Mouse (Mus musculus) limb, embryonic 10.5 days (tissue): Measurements from ENCODE around the gene Ppp4c. TPM values are rescaled to one million over a fixed set of nuclear protein-coding genes. Genes with fewer than 3 reads are reported as not detected.

Experiments used
- DNase-seq: peaks from one replicate; pipeline ENCODE4 v3.0.0-alpha.2; 2017; ENCODE audit warnings: low spot score
- H3K27ac ChIP-seq: fragments of 300-500 bp; sonication (generic); 2 replicates; pipeline ENCODE4 v1.5.1; 2016; ENCODE audit warnings: mild to moderate bottlenecking
- H3K27me3 ChIP-seq: fragments of 300-500 bp; sonication (generic); 2 replicates; pipeline ENCODE4 v1.6.1; 2016; ENCODE audit warnings: low read depth, mild to moderate bottlenecking; ENCODE audit not compliant: poor library complexity, severe bottlenecking
- H3K36me3 ChIP-seq: fragments of 300-500 bp; sonication (generic); 2 replicates; pipeline ENCODE4 v1.6.1; 2016; ENCODE audit warnings: mild to moderate bottlenecking, moderate library complexity
- H3K4me1 ChIP-seq: fragments of 300-500 bp; sonication (generic); 2 replicates; pipeline ENCODE4 v1.6.1; 2016
- H3K4me3 ChIP-seq: fragments of 300-500 bp; sonication (generic); 2 replicates; pipeline ENCODE4 v1.5.1; 2016; ENCODE audit warnings: mild to moderate bottlenecking, moderate library complexity
- H3K9me3 ChIP-seq: fragments of 300-500 bp; sonication (generic); replicated peaks from 2 replicates; pipeline ENCODE4 v1.6.1; 2016; ENCODE audit warnings: mild to moderate bottlenecking
- WGBS: fragments of 180-500 bp; shearing (Covaris S2); methylation state at CpG from one replicate; pipeline ENCODE4 v1.1.7; 2016; 5-methylcytosine and 5-hydroxymethylcytosine counted together
- polyA plus RNA-seq: library from polyadenylated mRNA; unstranded; fragments of >200 nt; fragmentation: Nextera tagmentation; extraction: Ambion mirVana; gene quantifications from 2 replicates; pipeline ENCODE4 v1.2.1, GENCODE M21; 2016

Gene Ppp4c
- polyA plus RNA-seq, 1 experiment from 2014 or later = 450 TPM

- DNase-seq = no peak
- 90% methylated on average over 8 of the region's 8 CpGs for WGBS
- Histone ChIP-seq H3K27ac (no peak overlapping the region), H3K27me3 (no peaks in the 10 kb centered on the region), H3K4me1 (no peaks in the 10 kb centered on the region), H3K36me3 (no peaks in the 10 kb centered on the region), H3K4me3 (no peak overlapping the region), H3K9me3 (no peaks in the 10 kb centered on the region)
Observed at GRCm38 (mm10) chr7:126816494-126816893, 24.2 kb upstream of the Ppp4c start.

- H3K27ac ChIP-seq = no peak overlapping the region
- H3K27me3 ChIP-seq = no peaks in the 10 kb centered on the region
- H3K9me3 ChIP-seq = no peaks in the 10 kb centered on the region
- no peak for DNase-seq
- no peaks in the 10 kb centered on the region for H3K4me1 ChIP-seq
- WGBS = 77% methylated on average over 8 of the region's 8 CpGs
- no peak overlapping the region for H3K4me3 ChIP-seq
- H3K36me3 ChIP-seq = no peaks in the 10 kb centered on the region
Observed at GRCm38 (mm10) chr7:126815726-126816222, 23.5 kb upstream of the Ppp4c start.

- peak overlapping the region; percentile 71; the same call in 1 of the 2 replicates for H3K4me3 ChIP-seq
- peaks cover 25% of the 10 kb centered on the region for H3K36me3 ChIP-seq
- peak overlapping the region; percentile 92 for H3K27ac ChIP-seq
- H3K27me3 ChIP-seq = no peaks in the 10 kb centered on the region
- no peaks in the 10 kb centered on the region for H3K9me3 ChIP-seq
- DNase-seq = no peak
- 68% methylated on average over 5 of the region's 5 CpGs for WGBS
- H3K4me1 ChIP-seq = peaks cover 29% of the 10 kb centered on the region
Observed at GRCm38 (mm10) chr7:126809723-126810369, 17.6 kb upstream of the Ppp4c start.

- H3K36me3 ChIP-seq = peaks cover 35% of the 10 kb centered on the region
- DNase-seq = peak; percentile 90
- H3K27ac ChIP-seq = peak overlapping the region; percentile 92
- no peaks in the 10 kb centered on the region for H3K27me3 ChIP-seq
- H3K4me1 ChIP-seq = peaks cover 29% of the 10 kb centered on the region
- H3K4me3 ChIP-seq = peak overlapping the region; percentile 71
- 0% methylated on average over 43 of the region's 43 CpGs for WGBS
- no peaks in the 10 kb centered on the region for H3K9me3 ChIP-seq
Observed at GRCm38 (mm10) chr7:126808703-126809455, 16.6 kb upstream of the Ppp4c start.

- Histone ChIP-seq H3K27me3 (no peaks in the 10 kb centered on the region), H3K4me3 (peak overlapping the region; percentile 71), H3K27ac (0 out of 2 replicates have a peak overlapping the region, but pooled peaks have one; percentile 92), H3K36me3 (peaks cover 49% of the 10 kb centered on the region), H3K4me1 (peaks cover 29% of the 10 kb centered on the region), H3K9me3 (no peaks in the 10 kb centered on the region)
- DNase-seq = no peak
- 83% methylated on average over 4 of the region's 4 CpGs for WGBS
Observed at GRCm38 (mm10) chr7:126807405-126807804, 15.1 kb upstream of the Ppp4c start.

GRCm38 (mm10) chr7:126806956-126807355, 14.7 kb upstream of the Ppp4c start:
- Histone ChIP-seq H3K36me3 (peaks cover 53% of the 10 kb centered on the region), H3K4me1 (peaks cover 29% of the 10 kb centered on the region), H3K27ac (no peak overlapping the region), H3K4me3 (no peak overlapping the region), H3K9me3 (no peaks in the 10 kb centered on the region), H3K27me3 (no peaks in the 10 kb centered on the region)
- DNase-seq = no peak
- whole genome bisulfite sequencing = 92% methylated on average over 6 of the region's 6 CpGs

- DNase-seq = no peak
- H3K36me3 ChIP-seq = peaks cover 62% of the 10 kb centered on the region
Observed at GRCm38 (mm10) chr7:126803751-126804150, 11.5 kb upstream of the Ppp4c start.

GRCm38 (mm10) chr7:126803181-126803580, 10.9 kb upstream of the Ppp4c start:
- WGBS = 90% methylated on average over 6 of the region's 6 CpGs
- Histone ChIP-seq H3K36me3 (peaks cover 62% of the 10 kb centered on the region), H3K9me3 (no peaks in the 10 kb centered on the region)

More at GRCm38 (mm10) chr7:126803751-126804150, 11.5 kb upstream of the Ppp4c start:
- Histone ChIP-seq H3K4me1 (peaks cover 33% of the 10 kb centered on the region), H3K9me3 (no peaks in the 10 kb centered on the region), H3K27me3 (no peaks in the 10 kb centered on the region), H3K4me3 (no peak overlapping the region), H3K27ac (no peak overlapping the region)

GRCm38 (mm10) chr7:126802134-126802889, 10.0 kb upstream of the Ppp4c start:
- Histone ChIP-seq H3K36me3 (peaks cover 64% of the 10 kb centered on the region), H3K27ac (no peak overlapping the region), H3K9me3 (no peaks in the 10 kb centered on the region), H3K27me3 (no peaks in the 10 kb centered on the region), H3K4me3 (no peak overlapping the region), H3K4me1 (peaks cover 27% of the 10 kb centered on the region)
- WGBS = 87% methylated on average over 11 of the region's 11 CpGs
- DNase-seq = no peak

More at GRCm38 (mm10) chr7:126803181-126803580, 10.9 kb upstream of the Ppp4c start:
- H3K27me3 ChIP-seq = no peaks in the 10 kb centered on the region
- no peak for DNase-seq
- H3K27ac ChIP-seq = no peak overlapping the region
- no peak overlapping the region for H3K4me3 ChIP-seq
- peaks cover 27% of the 10 kb centered on the region for H3K4me1 ChIP-seq

GRCm38 (mm10) chr7:126801057-126801422, 8.7 kb upstream of the Ppp4c start:
- WGBS = 97% methylated on average over 16 of the region's 16 CpGs
- no peak for DNase-seq
- Histone ChIP-seq H3K27me3 (no peaks in the 10 kb centered on the region), H3K36me3 (peaks cover 65% of the 10 kb centered on the region), H3K4me1 (peaks cover 37% of the 10 kb centered on the region), H3K27ac (peak overlapping the region; percentile 95), H3K4me3 (0 out of 2 replicates have a peak overlapping the region, but pooled peaks have one; percentile 89), H3K9me3 (no peaks in the 10 kb centered on the region)

- no peak for DNase-seq
- Histone ChIP-seq H3K27ac (peak overlapping the region; percentile 95), H3K9me3 (no peaks in the 10 kb centered on the region), H3K4me3 (peak overlapping the region; percentile 89), H3K27me3 (no peaks in the 10 kb centered on the region), H3K36me3 (peaks cover 68% of the 10 kb centered on the region), H3K4me1 (peaks cover 42% of the 10 kb centered on the region)
- 50% methylated on average over 5 of the region's 5 CpGs for WGBS
Observed at GRCm38 (mm10) chr7:126800269-126801056, 8.2 kb upstream of the Ppp4c start.
